1 mouse cellular context compared by ENCODE assay signal in genomic region chr12:69208520-69208919, GRCm38 (mm10).
TF ChIP-seq lines count a peak whose summit lies in the region.

No protein-coding gene starts in this region.

TF ChIP-seq in MEL, 35 proteins besides CTCF, POLR2A, EP300 and RAD21:
- TF ChIP-seq SMC3 (IDR thresholded peaks at IDR 0.05; ENCODE audit: low read depth, low read length), result peak; percentile 45
- TF ChIP-seq ZKSCAN1 (IDR thresholded peaks at IDR 0.05; ENCODE audit: low read depth, low read length), result no peak
